Mouse (Mus musculus): ENCODE measurements around the gene Tead3.

The Tead3 gene

DNA sequence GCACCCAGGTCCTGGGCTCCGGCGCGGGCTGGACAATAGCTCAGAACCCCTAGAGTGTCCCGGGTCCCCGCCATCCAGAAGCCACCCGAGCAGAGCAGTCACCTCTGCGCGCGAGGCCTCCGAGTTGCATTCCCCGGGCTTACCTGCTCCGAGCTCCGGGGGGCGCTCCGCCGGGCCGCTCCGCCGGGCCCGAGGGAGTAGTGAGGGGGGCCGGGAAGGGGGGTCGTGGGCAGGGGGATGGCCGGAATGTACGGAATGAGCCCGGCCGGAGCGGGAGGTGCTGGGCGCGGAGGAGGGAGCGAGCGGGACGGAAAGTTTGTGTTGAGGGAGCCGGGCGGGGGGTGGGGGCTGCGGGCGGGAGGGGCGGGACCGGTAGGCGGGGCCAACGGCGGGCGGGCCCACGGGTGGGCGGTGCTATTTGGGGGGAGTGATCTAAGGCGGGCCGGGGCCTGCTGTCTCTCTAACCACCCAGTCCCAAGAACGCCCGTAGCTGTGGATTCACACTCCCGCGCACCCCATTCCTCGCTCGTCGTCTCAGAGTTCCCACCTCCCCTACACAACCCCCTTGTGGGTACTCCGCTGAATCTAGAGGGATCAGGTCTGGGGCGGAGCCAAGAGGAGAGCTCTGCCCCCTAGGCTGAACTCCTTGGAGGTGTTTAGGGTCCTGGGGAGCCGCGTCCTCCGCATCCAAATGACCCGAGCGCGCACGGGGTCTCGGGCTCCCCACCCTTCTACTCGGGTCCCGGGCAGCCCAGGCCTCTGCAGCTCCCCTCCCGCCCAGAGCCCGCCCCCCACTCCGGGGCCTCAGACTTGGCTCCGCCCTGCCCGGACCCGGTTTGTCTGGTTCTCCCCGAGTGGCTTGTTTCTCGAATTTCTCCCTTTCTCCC lies at the start of gene Tead3:
Gene Tead3, minus strand, starts transcription at position 352 of the 887 bp plus-strand sequence.
- no peak for TF ChIP-seq GATA4 (IDR thresholded peaks at IDR 0.05; ENCODE audit: insufficient replicate concordance, low read length)

DNA sequence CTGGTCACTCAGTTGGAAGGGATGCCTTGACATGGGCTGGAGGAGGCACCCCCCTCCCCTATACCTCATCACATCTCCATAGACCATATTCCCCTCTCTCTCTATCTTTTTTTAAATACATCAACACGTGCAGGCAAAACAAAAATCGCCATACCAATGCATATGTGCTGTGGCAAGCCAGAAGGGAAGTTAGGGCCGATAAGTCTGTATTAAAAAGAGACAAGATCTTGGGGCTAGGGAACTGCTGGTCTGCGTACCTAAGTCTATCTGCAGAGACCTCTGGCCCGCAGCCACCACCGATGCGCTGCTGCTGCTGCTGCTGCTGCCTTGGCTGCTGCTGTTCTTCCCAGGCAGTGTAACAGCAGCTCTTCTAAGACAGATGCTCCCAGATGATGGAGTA lies 44.4 kb upstream of the Tead3 start:
- no peak for TF ChIP-seq GATA4 (IDR thresholded peaks at IDR 0.05; ENCODE audit: insufficient replicate concordance, low read length)

DNA sequence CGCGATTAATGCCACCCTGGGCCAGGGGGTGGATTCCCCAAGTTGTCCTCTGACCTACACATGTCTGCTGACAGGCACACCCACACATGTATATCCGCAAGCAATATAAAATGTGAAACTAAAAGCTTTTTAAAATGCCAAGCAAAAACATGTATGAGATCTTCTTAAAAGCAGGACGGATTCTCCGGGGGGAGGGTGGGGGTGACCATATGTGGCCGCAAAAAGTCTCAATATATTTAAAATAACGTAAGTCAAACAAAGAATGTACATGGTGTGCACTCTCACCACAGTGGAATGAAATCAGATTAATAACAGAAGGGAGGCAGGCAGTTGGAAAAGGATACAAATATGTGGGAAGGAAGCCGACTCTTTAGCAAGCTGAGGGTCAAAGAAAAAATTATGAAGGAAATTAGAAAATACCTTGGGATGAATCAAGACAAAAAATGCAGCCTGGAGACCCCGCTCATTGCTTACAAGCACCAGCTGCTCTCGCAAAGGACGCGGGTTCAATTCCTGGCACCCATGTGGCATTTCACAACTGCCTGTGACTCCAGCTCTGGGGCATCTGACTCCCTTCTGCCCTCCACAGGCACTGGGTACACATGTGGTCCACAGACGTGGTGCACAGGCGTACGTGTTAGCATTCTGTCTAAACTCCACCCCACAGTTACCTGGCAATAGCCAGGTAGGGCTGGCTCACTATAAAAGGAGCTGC lies 43.6 kb upstream of the Tead3 start:
- TF ChIP-seq GATA4 (IDR thresholded peaks at IDR 0.05; ENCODE audit: insufficient replicate concordance, low read length): no peak

- TF ChIP-seq GATA4 (IDR thresholded peaks at IDR 0.05; ENCODE audit: insufficient replicate concordance, low read length): no peak
These were observed 41.2 kb upstream of the Tead3 start for GRCm38 (mm10) chr17:28391568-28392432.

- TF ChIP-seq GATA4 (IDR thresholded peaks at IDR 0.05; ENCODE audit: insufficient replicate concordance, low read length): no peak
These were observed 37.9 kb upstream of the Tead3 start for GRCm38 (mm10) chr17:28388534-28388933.

DNA sequence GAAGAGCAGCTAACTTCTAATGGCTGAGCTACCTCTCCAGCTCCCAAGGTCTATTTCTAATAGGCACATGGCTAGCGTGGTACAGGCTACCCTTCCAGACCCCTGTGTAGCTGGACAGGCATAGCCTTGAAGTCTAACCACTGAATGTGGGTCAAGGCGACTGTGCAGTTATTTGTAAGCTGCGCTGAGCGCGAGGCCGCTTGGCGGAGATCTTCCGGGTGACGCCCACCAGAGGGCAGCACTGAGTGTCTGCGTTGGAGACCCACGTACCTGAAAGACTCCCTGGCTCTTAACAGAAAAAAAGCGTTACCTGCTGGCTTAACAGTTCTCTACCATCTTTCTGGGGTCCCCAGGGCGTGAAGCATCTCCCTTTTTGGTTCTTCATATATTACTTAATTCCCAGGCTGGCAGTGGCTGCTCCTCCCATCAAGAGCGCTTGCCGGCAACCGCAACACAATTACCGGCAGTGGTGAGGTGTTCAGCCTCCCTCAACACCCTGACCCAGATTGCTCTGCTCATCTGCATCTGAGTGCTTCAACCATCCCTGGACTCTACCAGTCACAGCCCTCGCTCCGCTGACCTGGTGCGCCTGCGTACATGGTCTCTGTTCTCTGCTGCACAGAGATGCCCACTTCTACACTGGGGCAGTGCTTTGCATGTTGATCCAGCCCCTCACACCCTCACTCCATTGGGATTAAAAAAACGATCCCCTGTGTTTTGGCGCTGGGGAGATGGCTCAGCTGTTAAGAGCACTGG lies 35.7 kb upstream of the Tead3 start:
- TF ChIP-seq GATA4 (IDR thresholded peaks at IDR 0.05; ENCODE audit: insufficient replicate concordance, low read length): no peak

GRCm38 (mm10) chr17:28384298-28384697 lies 33.7 kb upstream of the Tead3 start:
- no peak for TF ChIP-seq GATA4 (IDR thresholded peaks at IDR 0.05; ENCODE audit: insufficient replicate concordance, low read length)

DNA sequence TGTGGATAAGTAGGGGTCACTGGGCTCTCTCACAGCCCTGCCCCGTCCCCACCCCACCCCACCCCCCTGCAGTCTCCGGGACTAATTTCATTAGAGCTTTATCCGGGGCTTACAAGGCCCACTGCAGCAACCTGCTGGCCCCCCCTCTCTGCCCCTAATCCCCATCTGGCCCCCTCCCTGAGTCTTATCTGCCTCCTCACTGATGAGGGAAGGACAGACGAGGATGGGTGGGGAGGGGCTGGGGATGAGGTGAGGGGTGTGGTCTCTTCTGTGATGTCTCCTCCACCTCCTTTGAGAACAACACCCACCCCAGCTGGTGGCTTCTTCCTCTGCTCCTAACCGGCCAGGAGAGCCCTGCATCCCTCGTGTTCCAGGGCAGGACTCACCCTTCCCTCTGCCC lies 29.6 kb upstream of the Tead3 start:
- TF ChIP-seq GATA4 (IDR thresholded peaks at IDR 0.05; ENCODE audit: insufficient replicate concordance, low read length): no peak

- no peak for TF ChIP-seq GATA4 (IDR thresholded peaks at IDR 0.05; ENCODE audit: insufficient replicate concordance, low read length)
These were observed 25.0 kb upstream of the Tead3 start for GRCm38 (mm10) chr17:28375592-28376061.

GRCm38 (mm10) chr17:28374494-28374893 lies 23.9 kb upstream of the Tead3 start:
- no peak for TF ChIP-seq GATA4 (IDR thresholded peaks at IDR 0.05; ENCODE audit: insufficient replicate concordance, low read length)

GRCm38 (mm10) chr17:28373821-28374220 lies 23.2 kb upstream of the Tead3 start:
- TF ChIP-seq GATA4 (IDR thresholded peaks at IDR 0.05; ENCODE audit: insufficient replicate concordance, low read length): no peak

DNA sequence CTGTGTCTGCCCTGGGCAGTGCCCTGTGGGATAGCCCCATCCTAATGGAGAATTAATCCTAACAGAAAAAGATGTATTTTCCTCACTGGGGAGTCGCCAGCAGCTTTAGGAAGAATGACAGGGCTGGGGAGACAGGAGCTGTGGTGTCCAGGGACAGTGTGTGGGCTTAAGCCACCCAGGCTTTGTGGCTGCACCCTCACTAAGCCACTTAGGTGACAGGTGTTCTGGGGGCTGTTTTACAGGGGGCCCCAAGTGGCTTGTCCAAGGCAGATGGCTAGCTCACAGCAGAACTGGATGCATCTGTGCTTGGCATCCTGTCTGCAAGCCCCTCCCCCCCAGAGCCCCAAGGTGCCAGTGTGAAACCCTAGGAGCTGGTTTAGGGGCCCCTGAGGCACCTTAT lies 21.3 kb upstream of the Tead3 start:
- TF ChIP-seq GATA4 (IDR thresholded peaks at IDR 0.05; ENCODE audit: insufficient replicate concordance, low read length): no peak

DNA sequence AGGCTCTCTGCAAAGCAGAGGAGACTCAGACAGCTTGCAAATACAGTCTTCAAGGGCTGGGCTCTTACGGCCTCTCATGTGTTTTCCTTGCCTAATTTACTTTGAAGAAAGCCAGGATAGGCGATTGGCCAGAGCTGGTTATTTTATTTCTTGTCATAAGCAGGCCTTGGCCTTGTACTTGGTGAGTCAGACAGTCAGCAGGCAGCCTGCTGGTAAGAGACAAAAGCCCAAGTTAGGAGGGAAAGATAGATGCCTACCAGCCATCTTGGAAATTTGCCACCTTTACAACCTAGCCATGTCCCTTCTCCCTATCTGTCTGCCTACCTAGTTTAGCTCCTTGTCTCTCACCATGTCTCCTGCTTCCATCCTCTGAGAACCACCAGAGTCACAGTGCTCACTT lies 20.7 kb upstream of the Tead3 start:
- TF ChIP-seq GATA4 (IDR thresholded peaks at IDR 0.05; ENCODE audit: insufficient replicate concordance, low read length): no peak

- no peak for TF ChIP-seq GATA4 (IDR thresholded peaks at IDR 0.05; ENCODE audit: insufficient replicate concordance, low read length)
These were observed 18.4 kb upstream of the Tead3 start for GRCm38 (mm10) chr17:28369056-28369455.

Data from liver, adult (tissue).